ENCODE assay signal across 20 mouse cellular contexts in genomic region chr9:50873210-50873609, GRCm38 (mm10). TPM values are rescaled to one million over a fixed set of nuclear protein-coding genes. Genes with fewer than 3 reads are reported as not detected.
DNase-seq lines count a peak whose midpoint lies in the region; TF ChIP-seq lines count a peak whose summit lies in the region.
"Had no signal": no experiment of that assay in that cellular context is flagged by ENCODE, and none has a peak within 500 bp of the region (broad histone marks: within the 10 kb centered on the region; RNA-seq: fewer than 3 reads in every experiment).

No protein-coding gene starts in this region.

- peaks cover 2% of the 10 kb centered on the region; the same call in 1 of the 2 replicates for H3K4me1 ChIP-seq in brown adipose tissue, adult 24 weeks (ENCODE audit: control insufficient read depth, insufficient read depth, insufficient read length, low read length)
- H3K4me1 ChIP-seq: embryonic facial prominence, embryonic 13.5 days; embryonic facial prominence, embryonic 15.5 days; forebrain, embryonic 10.5 days; forebrain, embryonic 12.5 days had no signal

- 0 out of 2 replicates have a peak overlapping the region, but pooled peaks have one; percentile 18 for H3K27ac ChIP-seq in layer of hippocampus, adult 2 months
- peak overlapping the region; percentile 3; the same call in 1 of the 2 replicates for H3K27ac ChIP-seq in brown adipose tissue, adult 24 weeks (replicated peaks; ENCODE audit: low read depth, low read length)
- H3K27ac ChIP-seq: embryonic facial prominence, embryonic 13.5 days; embryonic facial prominence, embryonic 15.5 days; forebrain, embryonic 10.5 days; forebrain, embryonic 12.5 days had no signal

- DNase-seq in layer of hippocampus, adult 2 months (ENCODE audit: low spot score in 2 of 2): no peak
- no peak for DNase-seq in layer of hippocampus, postnatal 25 days (ENCODE audit: extremely low spot score in 1 of 2, low spot score in 1 of 2)
- peak; percentile 48 for DNase-seq in right cerebral cortex, adult 18-20 months
- no peak for DNase-seq in right cerebral cortex, adult 2 months (ENCODE audit: low spot score in 2 of 2)
- no peak for DNase-seq in lung, adult 18-20 months
- DNase-seq: adrenal gland, adult 2 months; adrenal gland, postnatal 10 days; adrenal gland, postnatal 25 days; cerebellum, adult 11 months; cerebellum, adult 8-10 months; cerebellum, adult 9-11 months; cerebellum, postnatal 14 days; cerebellum, postnatal 36 days; embryo, embryonic 11 days had no signal

- TF ChIP-seq CTCF in layer of hippocampus, adult 2 months (conservative IDR thresholded peaks at IDR 0.05): no peak

- no peak overlapping the region for H3K4me3 ChIP-seq in layer of hippocampus, adult 2 months
- H3K4me3 ChIP-seq in brown adipose tissue, adult 24 weeks (ENCODE audit: insufficient read depth, low read depth, low read length): no peak overlapping the region
- H3K4me3 ChIP-seq: embryonic facial prominence, embryonic 13.5 days; embryonic facial prominence, embryonic 15.5 days; erythroblast, embryonic 14.5 days; forebrain, embryonic 10.5 days; forebrain, embryonic 12.5 days had no signal

RNA-seq across cellular contexts. Expression of gene Ppp2r1b, which starts 28.1 kb away (rescaled TPM):
- 10 to 100 TPM; 14.9 to 18.1 TPM for total RNA-seq in layer of hippocampus, adult 2 months (2021)
- 10 to 100 TPM; 17.2 to 17.4 TPM for total RNA-seq in layer of hippocampus, postnatal 25 days (2021)
- 35.1 and 41.6 TPM in 2 replicates for polyA plus RNA-seq in brown adipose tissue, adult 24 weeks (2012; ENCODE audit: insufficient read depth, insufficient read length, missing spikeins)
